Mouse (Mus musculus) liver, postnatal 0 days (tissue): ENCODE measurements around the gene Mxra7. TPM values are rescaled to one million over a fixed set of nuclear protein-coding genes. Genes with fewer than 3 reads are reported as not detected.
"Not testable (repeated sequence)": the region's sequence is repeated elsewhere in the genome, so short reads cannot be mapped to it uniquely, and the experiment has no call there.

ENCODE experiments used
- ATAC-seq: fragments of 200-750 bp; cut with Nextera tagmentation; 2 replicates; pipeline ENCODE4 v1.8.0; 2017; ENCODE audit warnings: mild to moderate bottlenecking, moderate library complexity
- DNase-seq: peaks from one replicate; pipeline ENCODE4 v3.0.0-alpha.2; 2016
- H3K27ac ChIP-seq: fragments of 300-500 bp; sonication (generic); 2 replicates; pipeline ENCODE4 v1.5.1; 2014; ENCODE audit warnings: antibody characterized with exemption, moderate library complexity, mild to moderate bottlenecking, low read depth
- H3K27me3 ChIP-seq: fragments of 300-500 bp; sonication (generic); 2 replicates; pipeline ENCODE4 v1.6.1; 2014; ENCODE audit warnings: low read length, control low read depth, mixed read lengths; ENCODE audit not compliant: insufficient read depth
- H3K36me3 ChIP-seq: fragments of 300-500 bp; sonication (generic); replicated peaks from 2 replicates; pipeline ENCODE4 v1.6.1; 2014; ENCODE audit warnings: mild to moderate bottlenecking, control low read depth, low read length, moderate library complexity, mixed read lengths; ENCODE audit not compliant: insufficient read depth
- H3K4me1 ChIP-seq: fragments of 300-500 bp; sonication (generic); 2 replicates; pipeline ENCODE4 v1.6.1; 2014; ENCODE audit warnings: antibody characterized with exemption, mild to moderate bottlenecking, control low read depth; ENCODE audit not compliant: insufficient read depth
- H3K4me2 ChIP-seq: fragments of 300-500 bp; sonication (generic); 2 replicates; pipeline ENCODE4 v1.6.1; 2014; ENCODE audit warnings: low read depth, mild to moderate bottlenecking, low read length, moderate library complexity, mixed read lengths
- H3K4me3 ChIP-seq: fragments of 300-500 bp; sonication (generic); 2 replicates; pipeline ENCODE4 v1.5.1; 2014; ENCODE audit warnings: low read depth, low read length
- H3K9ac ChIP-seq: fragments of 300-500 bp; sonication (generic); replicated peaks from 2 replicates; pipeline ENCODE4 v1.6.1; 2014; ENCODE audit warnings: mild to moderate bottlenecking, moderate library complexity
- H3K9me3 ChIP-seq: fragments of 300-500 bp; sonication (generic); 2 replicates; pipeline ENCODE4 v1.6.1; 2016; ENCODE audit warnings: mild to moderate bottlenecking, control low read depth, low read length, mixed read lengths
- CTCF ChIP-seq: sonication (generic); IDR thresholded peaks from 2 replicates; pipeline ENCODE4 v1.5.1; 2016; ENCODE audit warnings: antibody characterized with exemption, low read depth
- EP300 ChIP-seq: IDR thresholded peaks from 2 replicates; pipeline ENCODE4 v1.6.1; 2016; ENCODE audit warnings: antibody characterized with exemption, low read depth, mild to moderate bottlenecking
- WGBS: fragments of 180-500 bp; shearing (Covaris S2); extraction: QIAGEN DNeasy Blood & Tissue Kit; methylation state at CpG from one replicate; pipeline ENCODE4 v1.1.7; 2014; ENCODE audit not compliant: insufficient replicate concordance; 5-methylcytosine and 5-hydroxymethylcytosine counted together
- polyA plus RNA-seq: library from polyadenylated mRNA; unstranded; fragments of >200 nt; fragmentation: Nextera tagmentation; extraction: Ambion mirVana; gene quantifications from 2 replicates; pipeline ENCODE4 v1.2.1, GENCODE M21; 2015

Mxra7 gene
- polyA plus RNA-seq, 1 experiment from 2014 or later: 1.4 TPM

DNA sequence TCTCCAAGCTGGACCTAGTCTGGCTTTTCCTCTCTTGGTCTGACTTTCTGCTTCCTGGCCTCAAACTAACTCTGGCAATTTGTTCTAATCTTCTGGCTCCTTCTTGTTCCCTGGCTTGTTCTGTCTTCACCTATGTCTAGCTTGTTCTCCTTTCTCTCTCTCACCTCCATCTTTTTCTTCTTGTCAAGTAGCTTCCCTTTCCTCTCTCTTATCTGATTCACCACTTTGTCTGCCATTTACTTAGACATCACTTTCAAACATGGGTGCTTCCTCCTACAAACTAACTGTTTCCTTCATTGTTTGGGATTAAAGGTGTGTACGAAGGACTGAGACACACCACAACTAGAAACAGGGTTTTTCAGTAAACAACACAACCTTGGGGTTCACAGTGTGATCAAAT lies 7.1 kb upstream of the Mxra7 start:
- DNase-seq (no peak), ATAC-seq (no peak)
- Histone ChIP-seq H3K4me3 (no peak overlapping the region), H3K4me2 (no peak overlapping the region), H3K36me3 (peaks cover 54% of the 10 kb centered on the region), H3K27me3 (no peaks in the 10 kb centered on the region), H3K4me1 (no peaks in the 10 kb centered on the region), H3K27ac (no peak overlapping the region), H3K9ac (no peak overlapping the region), H3K9me3 (no peaks in the 10 kb centered on the region)
- TF ChIP-seq CTCF (no peak), EP300 (no peak)
- 86% methylated on average over 1 of the region's 1 CpGs for WGBS

DNA sequence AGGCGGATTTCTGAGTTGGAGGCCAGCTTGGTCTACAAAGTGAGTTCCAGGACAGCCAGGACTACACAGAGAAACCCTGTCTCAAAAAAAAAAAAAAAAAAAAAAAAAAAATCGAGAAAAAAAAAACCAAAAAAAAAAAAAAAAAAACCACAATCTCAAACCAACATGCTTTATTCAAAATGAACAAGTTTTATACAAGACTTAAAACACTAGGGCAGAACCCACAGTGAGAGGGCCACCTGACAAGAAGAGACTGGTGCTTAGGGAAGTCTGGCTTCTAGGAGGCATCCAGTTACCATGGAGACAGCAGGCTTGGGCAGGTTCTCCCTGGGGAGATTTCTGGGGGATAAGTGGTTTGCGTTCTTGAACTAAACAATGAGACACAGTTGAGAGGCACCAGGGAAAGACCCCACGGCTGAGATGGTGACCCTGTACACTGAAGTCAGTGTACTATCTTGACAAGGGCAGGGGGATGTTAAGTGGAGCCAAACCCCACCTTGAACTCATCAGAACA lies 4.4 kb upstream of the Mxra7 start:
- Histone ChIP-seq H3K36me3 (peaks cover 29% of the 10 kb centered on the region), H3K27me3 (0 out of 2 replicates have a peak, but pooled peaks cover 4% of the 10 kb centered on the region), H3K4me2 (no peak overlapping the region), H3K9me3 (no peaks in the 10 kb centered on the region), H3K4me3 (no peak overlapping the region), H3K4me1 (peaks cover 6% of the 10 kb centered on the region; the same call in 1 of the 2 replicates), H3K9ac (no peak overlapping the region), H3K27ac (no peak overlapping the region)
- DNase-seq: no peak
- ATAC-seq: no peak
- TF ChIP-seq CTCF (no peak), EP300 (no peak)
- WGBS: 49% methylated on average over 3 of the region's 4 CpGs

DNA sequence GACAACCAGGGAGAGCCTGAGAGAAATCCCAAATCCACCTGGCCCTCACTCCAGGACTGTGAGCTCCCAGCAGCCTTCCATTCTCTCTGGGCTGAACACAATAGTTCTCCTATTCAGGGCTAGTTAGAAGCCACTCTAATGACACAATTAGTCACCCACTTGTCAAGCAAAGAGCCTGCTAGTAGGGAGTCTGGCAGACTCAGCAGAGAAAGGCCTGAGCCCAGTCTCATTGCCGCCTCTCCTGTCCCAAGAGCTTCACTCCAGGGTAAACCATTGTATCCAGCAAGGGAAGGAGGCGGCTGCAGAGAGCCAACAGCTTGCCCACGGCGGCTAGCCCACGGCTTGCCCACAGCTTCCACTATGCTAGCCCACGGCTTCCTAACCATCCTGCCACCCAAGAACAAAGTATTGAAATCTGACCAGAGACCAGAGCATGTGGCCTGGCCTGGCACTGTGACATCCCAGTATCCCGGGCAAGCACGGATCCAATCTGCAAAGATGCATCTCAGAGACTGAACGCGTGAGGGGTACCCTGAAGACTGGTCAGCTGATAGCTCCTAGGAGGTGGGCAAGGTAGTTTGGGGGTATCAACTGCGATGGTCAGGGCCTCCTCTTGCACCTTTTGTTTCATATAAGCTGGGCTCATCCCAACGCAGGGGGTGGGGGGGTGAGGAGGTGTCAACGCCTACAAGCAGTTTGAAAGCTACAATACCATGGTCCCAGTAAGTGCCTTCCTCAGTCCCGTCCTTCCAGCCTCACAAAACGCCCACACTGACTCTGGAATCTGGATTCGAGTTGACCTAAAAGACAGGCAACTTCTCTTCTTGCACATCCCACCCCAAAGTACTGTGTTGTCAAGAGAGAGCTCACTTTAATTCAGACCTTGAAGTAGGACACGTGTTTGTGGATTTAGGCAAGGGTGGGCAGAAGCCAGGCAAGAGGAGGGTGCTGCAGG lies 1.0 kb downstream of the Mxra7 start:
- no peaks in the 10 kb centered on the region for H3K9me3 ChIP-seq
- H3K36me3 ChIP-seq: no peaks in the 10 kb centered on the region
- H3K4me2 ChIP-seq: peak overlapping the region; percentile 74
- H3K9ac ChIP-seq: no peak overlapping the region
- no peak for TF ChIP-seq EP300
- no peak for TF ChIP-seq CTCF
- DNase-seq (no peak), ATAC-seq (no peak)
- 60% methylated on average over 17 of the region's 17 CpGs for WGBS
- H3K4me3 ChIP-seq: peak overlapping the region; percentile 42
- H3K4me1 ChIP-seq: peaks cover 6% of the 10 kb centered on the region; the same call in 1 of the 2 replicates
- H3K27ac ChIP-seq: no peak overlapping the region
- H3K27me3 ChIP-seq: 0 out of 2 replicates have a peak, but pooled peaks cover 4% of the 10 kb centered on the region

DNA sequence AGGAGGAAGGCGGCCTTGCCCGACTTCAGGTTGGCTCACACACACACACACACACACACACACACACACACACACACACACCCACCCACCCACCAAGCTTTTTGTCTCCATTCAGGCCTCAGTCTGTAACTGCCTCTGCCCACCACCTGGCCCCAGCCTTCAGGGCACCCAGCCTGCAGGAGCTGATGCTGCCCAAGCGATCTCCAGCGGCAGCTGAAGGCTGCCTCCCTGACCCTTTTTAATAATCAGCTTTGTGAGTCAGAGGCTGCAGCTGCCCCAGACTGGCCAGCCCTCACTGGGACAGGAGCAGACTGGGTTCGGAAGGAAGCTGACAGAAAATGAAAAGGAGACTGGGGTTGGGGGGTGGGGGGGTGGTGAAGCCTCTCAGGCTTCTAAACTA lies 2.6 kb downstream of the Mxra7 start:
- DNase-seq (no peak), ATAC-seq (no peak)
- no peaks in the 10 kb centered on the region for H3K9me3 ChIP-seq
- no peak overlapping the region for H3K27ac ChIP-seq
- WGBS: 76% methylated on average over 4 of the region's 5 CpGs
- no peak overlapping the region for H3K9ac ChIP-seq
- no peak overlapping the region for H3K4me3 ChIP-seq
- H3K27me3 ChIP-seq: 0 out of 2 replicates have a peak, but pooled peaks cover 4% of the 10 kb centered on the region
- peaks cover 6% of the 10 kb centered on the region; the same call in 1 of the 2 replicates for H3K4me1 ChIP-seq
- H3K4me2 ChIP-seq: no peak overlapping the region
- TF ChIP-seq EP300 (no peak), CTCF (no peak)
- no peaks in the 10 kb centered on the region for H3K36me3 ChIP-seq

GRCm38 (mm10) chr11:116823885-116824284 lies 4.0 kb downstream of the Mxra7 start:
- not testable (repeated sequence) for H3K9me3 ChIP-seq, H3K36me3 ChIP-seq, H3K4me1 ChIP-seq, H3K9ac ChIP-seq, H3K27ac ChIP-seq, DNase-seq, H3K4me2 ChIP-seq, H3K4me3 ChIP-seq, ATAC-seq, H3K27me3 ChIP-seq
- WGBS: 91% methylated on average over 9 of the region's 10 CpGs

DNA sequence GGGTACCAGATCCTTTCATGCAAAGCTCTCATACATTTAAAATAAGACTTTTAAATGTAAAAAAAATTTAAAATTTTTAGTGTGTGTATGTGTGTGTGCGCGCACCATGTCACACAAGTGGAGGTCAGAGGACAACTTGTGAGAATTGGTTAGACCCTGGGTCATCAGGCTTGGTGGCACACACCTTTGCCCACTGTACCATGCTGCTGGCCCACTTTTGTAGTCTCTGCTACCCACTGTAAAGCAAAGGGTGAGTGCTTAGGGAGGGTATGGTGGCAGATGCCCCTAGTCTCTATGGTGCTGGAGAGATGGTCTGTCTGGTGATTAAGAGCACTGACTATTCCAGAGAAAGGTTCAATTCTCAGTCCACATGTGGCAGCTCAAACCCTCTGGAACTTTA lies 4.6 kb downstream of the Mxra7 start:
- no peak for ATAC-seq
- H3K27me3 ChIP-seq: 0 out of 2 replicates have a peak, but pooled peaks cover 4% of the 10 kb centered on the region
- H3K9me3 ChIP-seq: no peaks in the 10 kb centered on the region
- no peak for DNase-seq
- no peaks in the 10 kb centered on the region for H3K36me3 ChIP-seq
- no peak overlapping the region for H3K4me3 ChIP-seq
- TF ChIP-seq CTCF (no peak), EP300 (no peak)
- WGBS: 95% methylated on average over 2 of the region's 2 CpGs
- H3K9ac ChIP-seq: no peak overlapping the region
- H3K4me1 ChIP-seq: peaks cover 3% of the 10 kb centered on the region; the same call in 1 of the 2 replicates
- H3K4me2 ChIP-seq: no peak overlapping the region
- no peak overlapping the region for H3K27ac ChIP-seq
